Mouse (Mus musculus): ENCODE results near the gene Rab34. TPM values are rescaled to one million over a fixed set of nuclear protein-coding genes. Genes with fewer than 3 reads are reported as not detected.

The Rab34 gene
- total and polyA plus RNA-seq, 2 experiments: 2.8 to 5.2 TPM

GRCm38 (mm10) chr11:78193113-78193512 is 4.9 kb downstream of the Rab34 start, which contains the start of gene Proca1:
Gene Proca1, plus strand, starts transcription at chr11:78193392.
- H3K27ac ChIP-seq (replicated peaks; ENCODE audit: insufficient read depth, low read depth, low read length): no peak within 1 kb of the TSS
- H3K79me2 ChIP-seq (ENCODE audit: control insufficient read depth, insufficient read depth, low read length): no peaks in the 10 kb centered on the region
- 100% methylated on average over 1 of the region's 1 CpGs for WGBS
- no peaks in the 10 kb centered on the region for H3K27me3 ChIP-seq (ENCODE audit: control insufficient read depth, insufficient read depth, low read length)
- no peaks in the 10 kb centered on the region for H3K36me3 ChIP-seq (ENCODE audit: control insufficient read depth, insufficient read depth, low read length)
- no peak within 1 kb of the TSS for H3K4me3 ChIP-seq (ENCODE audit: insufficient read depth, low read depth, low read length)
- H3K4me1 ChIP-seq (ENCODE audit: control insufficient read depth, insufficient read depth, low read length): peaks cover 4% of the 10 kb centered on the region; the same call in 1 of the 2 replicates
- H3K9ac ChIP-seq (ENCODE audit: low read depth, low read length): no peak within 1 kb of the TSS
- TF ChIP-seq CTCF (IDR thresholded peaks at IDR 0.05; ENCODE audit: low read depth, low read length) (no peak), POLR2A (IDR thresholded peaks at IDR 0.05; ENCODE audit: extremely low read depth, insufficient read depth, low read length) (no peak)
- DNase-seq (ENCODE audit: extremely low read depth, low read depth, low spot score): no peak

GRCm38 (mm10) chr11:78194411-78195100 is 6.3 kb downstream of the Rab34 start:
- H3K4me3 ChIP-seq (ENCODE audit: insufficient read depth, low read depth, low read length): peak overlapping the region; percentile 59
- peak overlapping the region; percentile 64 for H3K9ac ChIP-seq (ENCODE audit: low read depth, low read length)
- peak; percentile 77 for DNase-seq (ENCODE audit: extremely low read depth, low read depth, low spot score)
- H3K27ac ChIP-seq (replicated peaks; ENCODE audit: insufficient read depth, low read depth, low read length): peak overlapping the region; percentile 58; the same call in 1 of the 2 replicates
- peaks cover 3% of the 10 kb centered on the region; the same call in 1 of the 2 replicates for H3K4me1 ChIP-seq (ENCODE audit: control insufficient read depth, insufficient read depth, low read length)
- WGBS: 7% methylated on average over 30 of the region's 30 CpGs
- TF ChIP-seq POLR2A (IDR thresholded peaks at IDR 0.05; ENCODE audit: extremely low read depth, insufficient read depth, low read length): no peak
- H3K79me2 ChIP-seq (ENCODE audit: control insufficient read depth, insufficient read depth, low read length): no peaks in the 10 kb centered on the region
- H3K27me3 ChIP-seq (ENCODE audit: control insufficient read depth, insufficient read depth, low read length): no peaks in the 10 kb centered on the region
- H3K36me3 ChIP-seq (ENCODE audit: control insufficient read depth, insufficient read depth, low read length): no peaks in the 10 kb centered on the region

GRCm38 (mm10) chr11:78195101-78195863 is 7.1 kb downstream of the Rab34 start:
- no peaks in the 10 kb centered on the region for H3K79me2 ChIP-seq (ENCODE audit: control insufficient read depth, insufficient read depth, low read length)
- peak overlapping the region; percentile 59 for H3K4me3 ChIP-seq (ENCODE audit: insufficient read depth, low read depth, low read length)
- 67% methylated on average over 23 of the region's 23 CpGs for WGBS
- DNase-seq (ENCODE audit: extremely low read depth, low read depth, low spot score): no peak
- H3K4me1 ChIP-seq (ENCODE audit: control insufficient read depth, insufficient read depth, low read length): 0 out of 2 replicates have a peak, but pooled peaks cover 3% of the 10 kb centered on the region
- peak overlapping the region; percentile 22 for H3K27ac ChIP-seq (replicated peaks; ENCODE audit: insufficient read depth, low read depth, low read length)
- no peaks in the 10 kb centered on the region for H3K36me3 ChIP-seq (ENCODE audit: control insufficient read depth, insufficient read depth, low read length)
- peak overlapping the region; percentile 14; the same call in 1 of the 2 replicates for H3K9ac ChIP-seq (ENCODE audit: low read depth, low read length)
- no peaks in the 10 kb centered on the region for H3K27me3 ChIP-seq (ENCODE audit: control insufficient read depth, insufficient read depth, low read length)
- TF ChIP-seq CTCF (IDR thresholded peaks at IDR 0.05; ENCODE audit: low read depth, low read length) (no peak), POLR2A (IDR thresholded peaks at IDR 0.05; ENCODE audit: extremely low read depth, insufficient read depth, low read length) (no peak)

GRCm38 (mm10) chr11:78202372-78202771 is 14.1 kb downstream of the Rab34 start:
- Histone ChIP-seq H3K27me3 (ENCODE audit: control insufficient read depth, insufficient read depth, low read length) (no peaks in the 10 kb centered on the region), H3K4me1 (ENCODE audit: control insufficient read depth, insufficient read depth, low read length) (peaks cover 8% of the 10 kb centered on the region), H3K9ac (ENCODE audit: low read depth, low read length) (peak overlapping the region; percentile 31; the same call in 1 of the 2 replicates), H3K4me3 (ENCODE audit: insufficient read depth, low read depth, low read length) (no peak overlapping the region), H3K27ac (replicated peaks; ENCODE audit: insufficient read depth, low read depth, low read length) (peak overlapping the region; percentile 61), H3K36me3 (ENCODE audit: control insufficient read depth, insufficient read depth, low read length) (peaks cover 7% of the 10 kb centered on the region), H3K79me2 (ENCODE audit: control insufficient read depth, insufficient read depth, low read length) (no peaks in the 10 kb centered on the region)
- DNase-seq (ENCODE audit: extremely low read depth, low read depth, low spot score): peak; percentile 76
- WGBS: 32% methylated on average over 3 of the region's 3 CpGs
- TF ChIP-seq POLR2A (IDR thresholded peaks at IDR 0.05; ENCODE audit: extremely low read depth, insufficient read depth, low read length) (no peak), CTCF (IDR thresholded peaks at IDR 0.05; ENCODE audit: low read depth, low read length) (no peak)

GRCm38 (mm10) chr11:78204287-78204686 is 16.1 kb downstream of the Rab34 start:
- H3K79me2 ChIP-seq (ENCODE audit: control insufficient read depth, insufficient read depth, low read length): no peaks in the 10 kb centered on the region
- TF ChIP-seq POLR2A (IDR thresholded peaks at IDR 0.05; ENCODE audit: extremely low read depth, insufficient read depth, low read length) (no peak), CTCF (IDR thresholded peaks at IDR 0.05; ENCODE audit: low read depth, low read length) (no peak)

More at GRCm38 (mm10) chr11:78204287-78204686, 16.1 kb downstream of the Rab34 start:
- Histone ChIP-seq H3K27me3 (ENCODE audit: control insufficient read depth, insufficient read depth, low read length) (no peaks in the 10 kb centered on the region), H3K36me3 (ENCODE audit: control insufficient read depth, insufficient read depth, low read length) (peaks cover 26% of the 10 kb centered on the region), H3K9ac (ENCODE audit: low read depth, low read length) (no peak overlapping the region), H3K4me1 (ENCODE audit: control insufficient read depth, insufficient read depth, low read length) (peaks cover 8% of the 10 kb centered on the region), H3K4me3 (ENCODE audit: insufficient read depth, low read depth, low read length) (no peak overlapping the region), H3K27ac (replicated peaks; ENCODE audit: insufficient read depth, low read depth, low read length) (no peak overlapping the region)
- no peak for DNase-seq (ENCODE audit: extremely low read depth, low read depth, low spot score)
- 80% methylated on average over 6 of the region's 6 CpGs for WGBS
